Mouse (Mus musculus) lung, embryonic 15.5 days (tissue): ENCODE data around the gene Gm9112. TPM values are rescaled to one million over a fixed set of nuclear protein-coding genes. Genes with fewer than 3 reads are reported as not detected.
"Not testable (repeated sequence)": the region's sequence is repeated elsewhere in the genome, so short reads cannot be mapped to it uniquely, and the experiment has no call there.

Experiments used
- ATAC-seq: fragments of 200-750 bp; cut with Nextera tagmentation; 2 replicates; pipeline ENCODE4 v1.8.0; 2017; ENCODE audit warnings: moderate number of reproducible peaks, borderline replicate concordance; ENCODE audit not compliant: low FRiP score, low TSS enrichment; ENCODE audit errors: extremely low read depth
- H3K27ac ChIP-seq: fragments of 300-500 bp; sonication (generic); 2 replicates; pipeline ENCODE4 v1.5.1; 2015; ENCODE audit warnings: moderate library complexity, mild to moderate bottlenecking, inconsistent platforms
- H3K27me3 ChIP-seq: fragments of 300-500 bp; sonication (generic); 2 replicates; pipeline ENCODE4 v1.6.1; 2015; ENCODE audit warnings: inconsistent platforms
- H3K36me3 ChIP-seq: fragments of 300-500 bp; sonication (generic); 2 replicates; pipeline ENCODE4 v1.6.1; 2015; ENCODE audit warnings: inconsistent platforms
- H3K4me1 ChIP-seq: fragments of 300-500 bp; sonication (generic); 2 replicates; pipeline ENCODE4 v1.6.1; 2015; ENCODE audit warnings: inconsistent platforms
- H3K4me2 ChIP-seq: fragments of 300-500 bp; sonication (generic); 2 replicates; pipeline ENCODE4 v1.6.1; 2015; ENCODE audit warnings: inconsistent platforms, mild to moderate bottlenecking, moderate library complexity
- H3K4me3 ChIP-seq: fragments of 300-500 bp; sonication (generic); 2 replicates; pipeline ENCODE4 v1.5.1; 2015; ENCODE audit warnings: mild to moderate bottlenecking, inconsistent platforms
- H3K9ac ChIP-seq: fragments of 300-500 bp; sonication (generic); 2 replicates; pipeline ENCODE4 v1.6.1; 2015; ENCODE audit warnings: inconsistent platforms
- H3K9me3 ChIP-seq: fragments of 300-500 bp; sonication (generic); 2 replicates; pipeline ENCODE4 v1.6.1; 2016; ENCODE audit warnings: inconsistent platforms
- WGBS: fragments of 180-500 bp; shearing (Covaris S2); methylation state at CpG from one replicate; pipeline ENCODE4 v1.1.7; 2015; 5-methylcytosine and 5-hydroxymethylcytosine counted together
- polyA plus RNA-seq: library from polyadenylated mRNA; unstranded; fragments of >200 nt; fragmentation: Nextera tagmentation; extraction: Ambion mirVana; gene quantifications from 2 replicates; pipeline ENCODE4 v1.2.1, GENCODE M21; 2015

Gene Gm9112
- polyA plus RNA-seq: not detected in 2 replicates

DNA sequence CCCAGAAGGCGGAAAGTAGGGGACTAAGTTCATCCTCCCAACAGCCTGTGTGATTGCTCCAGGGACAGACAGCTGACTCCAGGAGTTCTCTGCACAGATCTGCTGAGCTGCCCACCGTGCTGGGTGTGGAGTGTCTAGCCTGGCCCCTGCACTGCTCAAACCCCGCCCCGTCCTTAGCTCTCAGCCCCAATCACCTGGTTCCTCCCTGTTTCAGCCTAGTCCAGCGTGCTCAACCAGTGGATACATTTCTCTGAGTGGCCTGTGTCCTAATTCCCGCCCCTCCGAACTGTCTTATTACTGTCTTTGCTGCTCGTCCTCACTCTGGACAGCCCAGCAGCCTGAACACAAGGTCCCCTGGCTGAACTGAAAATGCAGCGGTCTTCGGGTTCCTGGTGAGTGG lies at the start of gene Gm9112, which contains the start of gene Dmrtc1b:
Gene Gm9112, minus strand, starts transcription at position 101 of the 400 bp plus-strand sequence.
Gene Dmrtc1b, plus strand, starts transcription at position 331 of the 400 bp plus-strand sequence.
- H3K4me1 ChIP-seq, H3K4me3 ChIP-seq, ATAC-seq, H3K9ac ChIP-seq, H3K27me3 ChIP-seq, H3K36me3 ChIP-seq, H3K27ac ChIP-seq, H3K9me3 ChIP-seq, H3K4me2 ChIP-seq: not testable (repeated sequence)
- WGBS: 74% methylated on average over 7 of the region's 10 CpGs

DNA sequence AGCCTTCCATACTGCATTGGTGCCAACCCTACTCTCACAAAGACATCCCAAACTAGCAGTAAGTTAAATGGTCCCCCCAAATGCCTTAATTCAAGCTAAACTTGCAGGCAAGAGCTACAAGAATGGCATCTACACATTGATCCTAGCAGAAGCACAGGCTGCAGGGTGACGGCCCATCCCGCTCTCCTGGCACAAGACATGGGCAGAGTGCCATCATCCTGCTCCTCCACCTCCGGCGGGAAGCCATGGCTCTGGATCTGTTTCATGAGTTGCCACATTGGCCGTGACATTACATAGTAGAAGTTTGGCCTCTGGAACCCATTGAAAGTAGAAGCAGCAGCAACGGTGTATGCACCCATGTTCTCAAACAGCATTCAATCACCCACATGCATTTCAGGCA lies 16.8 kb upstream of the Gm9112 start:
- WGBS: 84% methylated on average over 6 of the region's 6 CpGs
- H3K27me3 ChIP-seq, ATAC-seq, H3K4me1 ChIP-seq, H3K27ac ChIP-seq, H3K4me2 ChIP-seq, H3K36me3 ChIP-seq, H3K4me3 ChIP-seq, H3K9ac ChIP-seq, H3K9me3 ChIP-seq: not testable (repeated sequence)

DNA sequence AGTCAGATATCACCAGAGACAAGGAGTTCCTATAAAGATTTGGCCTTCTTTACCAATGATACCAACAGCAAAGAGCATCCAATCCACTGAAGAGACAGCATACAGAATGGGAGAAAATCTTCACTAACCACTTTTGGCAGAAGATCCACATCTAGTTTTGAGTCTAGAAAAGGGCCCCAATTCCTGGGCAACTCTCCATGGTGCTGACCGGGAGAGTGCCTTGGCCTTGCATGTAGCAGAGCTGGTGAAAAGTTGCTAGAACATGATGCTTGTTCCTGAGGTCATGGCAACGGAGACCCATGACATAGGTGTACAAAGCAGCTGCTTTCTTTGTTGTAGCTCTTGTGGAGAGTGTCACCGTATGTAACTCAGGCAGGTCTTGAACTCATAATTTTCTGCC lies 6.8 kb downstream of the Gm9112 start:
- H3K36me3 ChIP-seq, H3K9me3 ChIP-seq, H3K4me2 ChIP-seq, H3K27me3 ChIP-seq, ATAC-seq, H3K4me1 ChIP-seq, H3K27ac ChIP-seq, H3K9ac ChIP-seq, H3K4me3 ChIP-seq: not testable (repeated sequence)
- 70% methylated on average over 3 of the region's 3 CpGs for WGBS

DNA sequence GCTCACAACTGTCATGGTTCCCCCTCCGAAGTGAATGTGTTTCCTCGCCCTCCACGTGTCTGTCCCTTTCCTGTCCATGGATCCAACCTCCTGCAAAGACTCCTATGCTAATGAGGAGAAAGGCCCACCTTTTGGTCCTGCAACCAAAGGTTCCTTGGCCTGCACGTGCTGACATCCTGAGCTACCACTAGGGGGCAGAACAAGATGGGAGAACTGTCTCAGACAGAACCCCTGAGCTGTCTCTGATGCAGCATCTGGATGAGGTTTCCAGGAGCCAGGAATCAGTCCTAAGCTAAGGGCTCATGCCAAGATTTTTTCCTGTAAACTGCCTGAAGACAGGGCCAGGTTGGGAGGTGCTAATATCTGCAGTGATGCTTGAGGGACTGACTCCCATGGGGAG lies 18.2 kb downstream of the Gm9112 start:
- 8% methylated on average over 4 of the region's 4 CpGs for WGBS
- not testable (repeated sequence) for H3K27ac ChIP-seq, H3K36me3 ChIP-seq, H3K27me3 ChIP-seq, H3K4me2 ChIP-seq, H3K4me3 ChIP-seq, ATAC-seq, H3K4me1 ChIP-seq, H3K9me3 ChIP-seq, H3K9ac ChIP-seq

DNA sequence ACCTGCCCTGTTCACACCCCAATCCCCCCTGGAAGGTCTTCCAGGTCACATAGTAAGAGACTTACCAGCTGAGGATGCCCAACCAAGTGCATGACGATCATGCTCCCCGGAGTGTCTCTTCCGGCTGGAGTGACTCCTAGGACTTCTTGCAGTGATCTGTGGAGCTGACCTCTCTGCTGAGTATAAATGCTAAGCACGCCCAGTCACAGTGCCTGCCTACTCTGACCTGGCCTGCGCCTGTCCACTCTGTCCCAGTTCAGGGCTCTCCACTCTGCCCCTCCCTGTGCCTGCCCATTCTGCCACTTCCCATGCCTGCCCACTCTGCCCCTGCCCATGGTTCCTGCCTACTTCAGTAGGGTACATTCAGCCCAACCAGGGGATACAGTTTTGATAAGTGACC lies 20.6 kb downstream of the Gm9112 start, which contains the start of gene Gm3880:
Gene Gm3880, minus strand, starts transcription at position 101 of the 400 bp plus-strand sequence.
- not testable (repeated sequence) for H3K9me3 ChIP-seq, H3K4me3 ChIP-seq, H3K27ac ChIP-seq, H3K4me1 ChIP-seq, H3K36me3 ChIP-seq, H3K9ac ChIP-seq, H3K27me3 ChIP-seq, H3K4me2 ChIP-seq
- ATAC-seq: peak; percentile 23; the same call in 1 of the 2 replicates
- WGBS: 85% methylated on average over 5 of the region's 5 CpGs

DNA sequence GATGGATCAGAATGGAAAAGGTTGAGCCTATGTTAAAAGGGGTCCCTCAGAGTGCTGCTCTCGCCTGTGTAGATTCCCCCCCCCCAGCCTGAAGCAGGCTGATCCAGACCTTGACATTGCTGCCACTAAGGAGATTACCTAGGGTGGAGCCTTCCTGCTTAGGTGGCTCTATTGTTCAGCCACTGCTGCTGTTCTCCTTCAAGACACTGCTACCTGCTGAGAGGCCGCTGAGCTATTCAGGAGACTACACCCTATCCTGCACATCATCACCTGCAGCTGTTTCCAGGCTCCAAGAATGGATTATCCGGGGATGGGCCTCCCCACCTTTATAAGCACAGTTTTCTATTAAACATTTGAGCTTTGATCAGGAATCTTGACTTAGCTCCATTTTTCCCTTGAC lies 22.7 kb downstream of the Gm9112 start:
- H3K27ac ChIP-seq, H3K36me3 ChIP-seq, ATAC-seq, H3K27me3 ChIP-seq, H3K4me2 ChIP-seq, H3K9me3 ChIP-seq, H3K4me1 ChIP-seq, H3K4me3 ChIP-seq, H3K9ac ChIP-seq: not testable (repeated sequence)
- 29% methylated on average over 3 of the region's 3 CpGs for WGBS

DNA sequence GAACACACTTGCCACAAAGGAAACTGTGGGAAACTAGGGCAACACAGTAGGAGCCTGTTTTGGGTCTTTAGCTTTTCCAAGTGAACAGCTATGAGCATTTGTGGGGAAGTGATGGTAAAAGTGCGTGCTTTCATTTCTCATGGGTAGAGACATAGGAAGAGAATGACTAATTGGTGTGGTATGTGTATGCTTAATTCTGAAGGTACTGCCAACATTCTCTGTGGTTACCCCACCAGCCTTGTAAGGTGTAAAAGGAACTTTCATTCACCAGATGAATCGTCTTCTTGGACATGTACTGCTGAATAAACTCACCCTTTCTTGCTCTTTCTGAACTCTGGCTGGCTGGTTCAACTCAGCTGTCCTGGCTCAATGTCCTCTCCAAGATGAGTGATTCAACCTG lies 40.8 kb downstream of the Gm9112 start:
- H3K9me3 ChIP-seq: no peaks in the 10 kb centered on the region
- H3K4me2 ChIP-seq: no peak overlapping the region
- 69% methylated on average over 2 of the region's 2 CpGs for WGBS
- H3K4me1 ChIP-seq: no peaks in the 10 kb centered on the region
- ATAC-seq: no peak
- H3K27me3 ChIP-seq: no peaks in the 10 kb centered on the region
- no peak overlapping the region for H3K9ac ChIP-seq
- no peak overlapping the region for H3K27ac ChIP-seq
- H3K36me3 ChIP-seq: no peaks in the 10 kb centered on the region
- no peak overlapping the region for H3K4me3 ChIP-seq

DNA sequence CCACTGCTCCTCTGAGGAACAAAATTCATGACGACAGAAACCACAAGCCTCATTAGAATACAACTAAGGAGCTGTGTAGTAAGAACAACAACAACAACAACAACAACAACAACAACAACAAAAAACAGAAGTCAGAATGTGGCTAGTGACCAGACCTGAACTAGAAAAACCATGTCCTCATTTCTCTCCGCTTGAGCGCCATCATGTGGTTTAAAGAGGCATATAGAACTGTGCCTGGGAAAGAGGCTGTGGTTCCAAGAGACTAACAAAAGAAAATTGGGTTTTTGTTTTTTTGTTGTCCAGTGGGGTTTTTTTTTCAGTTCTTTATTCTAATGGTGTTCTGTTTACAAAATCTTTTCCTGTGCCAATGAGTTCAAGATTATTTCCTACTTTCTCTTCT lies 46.7 kb downstream of the Gm9112 start:
- H3K36me3 ChIP-seq: no peaks in the 10 kb centered on the region
- H3K9ac ChIP-seq: no peak overlapping the region
- H3K27me3 ChIP-seq: no peaks in the 10 kb centered on the region
- no peak overlapping the region for H3K27ac ChIP-seq
- no peaks in the 10 kb centered on the region for H3K9me3 ChIP-seq
- H3K4me1 ChIP-seq: no peaks in the 10 kb centered on the region
- ATAC-seq: no peak
- H3K4me2 ChIP-seq: no peak overlapping the region
- 22% methylated on average over 3 of the region's 3 CpGs for WGBS
- H3K4me3 ChIP-seq: no peak overlapping the region

Other genes with a start within 250 kb of the Gm9112 start
- 11.8 and 12.1 TPM in 2 replicates for gene Hdac8, start 202.3 kb downstream of the Gm9112 start, polyA plus RNA-seq
- gene Phka1, start 63.4 kb downstream of the Gm9112 start, polyA plus RNA-seq: 9.0 and 11.2 TPM in 2 replicates
- gene Gm3880, start 20.7 kb downstream of the Gm9112 start, polyA plus RNA-seq: not detected in 2 replicates
- not detected in 2 replicates for gene Dmrtc1b, start 230 bp upstream of the Gm9112 start, polyA plus RNA-seq
- gene Dmrtc1c1, start 95.3 kb upstream of the Gm9112 start, polyA plus RNA-seq: not detected in 2 replicates
- gene Dmrtc1c2, start 147.0 kb upstream of the Gm9112 start, polyA plus RNA-seq: not detected in 2 replicates
- not detected in 2 replicates for gene 1700031F05Rik, start 160.3 kb upstream of the Gm9112 start, polyA plus RNA-seq
- 0.56 and 0.77 TPM in 2 replicates for gene Dmrtc1a, start 201.1 kb upstream of the Gm9112 start, polyA plus RNA-seq
- not detected in 2 replicates for gene 1700011M02Rik, start 201.3 kb upstream of the Gm9112 start, polyA plus RNA-seq
- not detected in 2 replicates for gene 1700018G05Rik, start 220.7 kb upstream of the Gm9112 start, polyA plus RNA-seq